Mouse (Mus musculus) inflammation-experienced regulatory T-cells, adult 16 weeks (primary cell): ENCODE data around the gene Olfr402. TPM values are rescaled to one million over a fixed set of nuclear protein-coding genes. Genes with fewer than 3 reads are reported as not detected.

ENCODE experiments used
- polyA plus RNA-seq: library from polyadenylated mRNA; unstranded; fragments of 100-300 nt; shearing (Covaris generic); gene quantifications from one replicate; pipeline ENCODE4 v1.2.1, GENCODE M21; 2017

Gene Olfr402
- polyA plus RNA-seq, result not detected

DNA sequence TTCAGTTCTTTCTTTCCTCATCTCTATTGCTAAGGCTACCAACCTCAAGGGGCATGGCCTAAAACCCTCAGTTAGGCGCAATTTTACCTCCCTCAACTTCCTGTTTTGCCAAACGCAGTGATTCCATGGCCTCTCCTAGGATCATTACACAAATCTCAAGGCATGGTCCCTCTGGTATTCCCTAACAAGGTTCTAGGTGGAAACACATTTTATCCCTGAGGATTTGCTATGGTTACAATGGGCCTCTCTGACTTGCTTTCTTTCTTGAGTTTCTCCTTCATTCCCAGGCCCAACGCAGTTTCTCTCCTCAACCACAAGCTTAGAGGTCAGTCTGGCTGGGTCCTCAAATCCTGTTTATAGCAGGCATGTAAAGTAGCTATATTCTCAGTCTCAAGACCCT is at the start of gene Olfr402:
Gene Olfr402 (plus strand): TSS at position 301 of the 400 bp plus-strand sequence.

DNA sequence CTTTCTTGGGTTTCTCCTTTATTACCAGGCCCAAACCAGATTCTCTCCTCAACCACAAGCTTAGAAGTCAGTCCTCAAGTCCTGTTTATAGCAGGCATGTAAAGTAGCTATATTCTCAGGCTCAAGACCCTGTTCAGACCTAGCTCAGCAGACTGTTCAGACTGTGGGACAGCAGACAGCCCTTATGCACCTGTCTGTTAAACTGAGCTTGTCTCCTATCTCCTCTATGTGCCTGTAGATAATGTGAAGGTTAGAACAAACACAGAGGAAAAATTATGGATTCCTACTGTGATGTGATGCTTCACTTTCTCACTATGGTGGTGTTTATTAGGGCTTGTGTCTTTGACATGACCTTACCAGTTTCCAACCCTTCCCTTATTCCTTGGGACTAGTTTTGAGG is 39.9 kb upstream of the Olfr402 start, which contains the start of gene Olfr401:
Gene Olfr401 (plus strand): TSS at position 301 of the 400 bp plus-strand sequence.

DNA sequence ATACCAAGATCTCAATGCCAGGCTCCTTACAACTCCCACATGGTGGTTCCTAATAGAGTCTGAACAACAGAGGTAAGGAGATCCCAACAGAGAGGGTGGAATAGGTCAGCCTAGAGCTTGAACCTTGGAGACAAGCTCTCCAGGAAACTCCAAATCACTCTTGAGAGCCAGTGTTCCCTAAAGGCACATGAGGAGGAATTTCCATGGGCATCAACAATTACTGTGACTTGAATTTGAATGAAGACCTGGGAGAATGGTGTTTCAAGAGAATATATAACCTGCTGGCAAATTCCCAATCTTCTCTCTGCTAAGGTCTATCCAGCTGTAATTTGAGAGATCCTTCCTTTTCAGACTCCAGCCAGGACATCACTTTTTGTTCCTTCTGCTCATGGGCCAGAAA is 32.6 kb downstream of the Olfr402 start, which contains the start of gene Olfr403:
Gene Olfr403 (plus strand): TSS at position 301 of the 400 bp plus-strand sequence.

Other genes with a start within 250 kb of the Olfr402 start
- gene Olfr395, start 244.2 kb upstream of the Olfr402 start, polyA plus RNA-seq, result not detected
- gene Olfr23, start 216.9 kb upstream of the Olfr402 start, polyA plus RNA-seq, result not detected
- not detected for gene Olfr397, start 192.7 kb upstream of the Olfr402 start, polyA plus RNA-seq
- 0.06 TPM for gene Olfr398, start 163.1 kb upstream of the Olfr402 start, polyA plus RNA-seq
- not detected for gene Olfr139, start 97.0 kb upstream of the Olfr402 start, polyA plus RNA-seq
- not detected for gene Olfr399, start 96.9 kb upstream of the Olfr402 start, polyA plus RNA-seq
- gene Zfp616, start 83.6 kb upstream of the Olfr402 start, polyA plus RNA-seq, result not detected
- gene Olfr401, start 39.8 kb upstream of the Olfr402 start, polyA plus RNA-seq, result not detected
- gene Olfr403, start 32.7 kb downstream of the Olfr402 start, polyA plus RNA-seq, result not detected
- gene Olfr43, start 57.9 kb downstream of the Olfr402 start, polyA plus RNA-seq, result not detected
- not detected for gene Olfr406, start 106.3 kb downstream of the Olfr402 start, polyA plus RNA-seq
- gene Olfr59, start 130.2 kb downstream of the Olfr402 start, polyA plus RNA-seq, result not detected
- gene Olfr410, start 184.5 kb downstream of the Olfr402 start, polyA plus RNA-seq, result not detected
- gene Olfr411, start 199.1 kb downstream of the Olfr402 start, polyA plus RNA-seq, result not detected
- gene Olfr412, start 208.5 kb downstream of the Olfr402 start, polyA plus RNA-seq, result not detected